Mouse (Mus musculus) myocyte (in vitro differentiated cells): Measurements from ENCODE around the gene Negr1.

Experiments used
- MYOG ChIP-seq, 3 experiments: IDR thresholded peaks; one replicate each; pipeline ENCODE4 v1.6.1; 2011; ENCODE audit warnings: control low read depth in 2 of 3, low read depth in 2 of 3, mild to moderate bottlenecking in 2 of 3; ENCODE audit not compliant: insufficient read length in 2 of 3, control insufficient read depth in 1 of 3, insufficient read depth in 1 of 3
- POLR2A ChIP-seq: IDR thresholded peaks from one replicate; pipeline ENCODE4 v1.6.1; 2011; ENCODE audit warnings: low read depth, mild to moderate bottlenecking, control low read depth, moderate library complexity; ENCODE audit not compliant: insufficient read length

GRCm38 (mm10) chr3:156576292-156576691, 14.7 kb downstream of the Negr1 start:
- no peak for TF ChIP-seq POLR2A
- TF ChIP-seq MYOG (IDR thresholded peaks at IDR 0.05; ENCODE audit: control insufficient read depth in 1 of 3, insufficient read depth in 1 of 3, insufficient read length in 2 of 3, low read depth in 2 of 3) = no peak
